Comparison of ENCODE assay signal across 8 mouse cellular contexts in the genomic region with DNA sequence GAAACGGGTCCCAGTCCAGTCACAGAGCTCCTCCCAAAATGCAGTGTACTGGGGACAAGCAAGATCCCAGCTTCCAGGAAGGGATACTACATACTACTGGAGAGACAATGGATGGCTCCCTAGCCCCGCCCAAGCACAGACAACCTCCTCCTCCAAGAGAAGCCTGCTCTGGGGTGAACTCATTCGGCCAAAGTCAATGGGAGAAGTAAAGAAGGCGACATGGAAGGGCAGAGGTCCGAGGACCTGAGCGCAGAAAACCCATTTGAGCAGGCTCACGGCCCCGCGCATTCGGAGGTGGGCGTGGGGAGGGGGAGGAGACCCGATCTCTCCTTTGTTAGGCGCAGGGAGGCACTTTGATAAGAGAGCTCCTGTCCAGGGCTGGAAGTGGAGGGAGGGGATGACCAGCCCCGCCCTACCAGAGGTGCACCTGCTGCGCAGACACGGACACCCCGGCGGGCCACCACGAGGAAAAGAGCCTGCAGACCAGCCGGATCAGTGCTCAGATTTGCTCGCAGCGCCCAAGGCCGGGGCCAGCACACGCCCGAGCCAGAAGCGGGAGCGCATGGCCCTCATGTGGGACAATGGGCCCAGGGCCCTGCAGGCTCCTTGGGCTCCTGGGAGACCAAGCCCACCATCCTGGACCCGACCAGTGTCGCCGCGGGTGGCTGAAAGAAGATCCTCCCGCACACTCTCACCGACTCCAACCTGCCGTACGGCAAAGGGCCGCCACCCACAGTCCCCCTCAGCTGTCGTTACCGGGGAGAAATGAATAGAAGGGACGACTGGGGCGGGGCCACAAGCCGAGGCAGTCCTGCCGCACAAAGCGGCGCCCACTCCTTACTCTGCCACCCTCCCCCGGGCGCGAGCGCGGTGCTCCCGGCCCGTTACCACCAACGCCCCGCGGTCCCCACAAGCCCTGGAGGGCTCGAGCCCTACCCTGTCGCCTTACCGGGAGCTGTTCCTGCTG. TPM values are rescaled to one million over a fixed set of nuclear protein-coding genes. Genes with fewer than 3 reads are reported as not detected.
A peak's percentile ranks its signal among the peaks of the same experiment; 100 is the strongest.
DNase-seq lines count a peak whose midpoint lies in the region; ATAC-seq lines count a peak whose summit lies in the region.

No protein-coding gene starts in this region.

- no peaks in the 10 kb centered on the region for H3K27me3 ChIP-seq in forebrain, embryonic 15.5 days
- H3K27me3 ChIP-seq in hindbrain, embryonic 11.5 days (ENCODE audit: control insufficient read depth, insufficient read depth, low read length) = no peaks in the 10 kb centered on the region
- H3K27me3 ChIP-seq in limb, embryonic 11.5 days (ENCODE audit: control insufficient read depth, insufficient read depth, low read length) = no peaks in the 10 kb centered on the region

- peak overlapping the region; percentile 99 for H3K9ac ChIP-seq in forebrain, embryonic 15.5 days (replicated peaks)
- H3K9ac ChIP-seq in hindbrain, embryonic 11.5 days (ENCODE audit: low read depth, low read length) = peak overlapping the region; percentile 99
- H3K9ac ChIP-seq in limb, embryonic 11.5 days (ENCODE audit: low read length) = peak overlapping the region; percentile 98

- peak overlapping the region; percentile 84 for H3K4me3 ChIP-seq in forebrain, embryonic 15.5 days
- H3K4me3 ChIP-seq in hindbrain, embryonic 11.5 days (ENCODE audit: low read depth, low read length) = peak overlapping the region; percentile 100
- peak overlapping the region; percentile 100 for H3K4me3 ChIP-seq in limb, embryonic 11.5 days (ENCODE audit: low read depth, low read length)

- peak overlapping the region; percentile 77 for H3K4me2 ChIP-seq in forebrain, embryonic 15.5 days (replicated peaks)
- H3K4me2 ChIP-seq in hindbrain, embryonic 11.5 days (replicated peaks; ENCODE audit: low read depth, low read length) = peak overlapping the region; percentile 88
- peak overlapping the region; percentile 82 for H3K4me2 ChIP-seq in limb, embryonic 11.5 days (ENCODE audit: low read depth, severe bottlenecking)

- ATAC-seq in cerebellum, adult (ENCODE audit: insufficient number of reproducible peaks, low FRiP score, low TSS enrichment) = peak; percentile 50; the same call in 1 of the 2 replicates
- ATAC-seq in forebrain, embryonic 15.5 days (replicated peaks) = peak; percentile 64
- peak; percentile 50 for ATAC-seq in hindbrain, embryonic 11.5 days (ENCODE audit: low FRiP score)
- ATAC-seq in limb, embryonic 11.5 days (ENCODE audit: insufficient number of reproducible peaks, low FRiP score, low TSS enrichment, low read depth) = peak; percentile 36

- H3K36me3 ChIP-seq in forebrain, embryonic 15.5 days = no peaks in the 10 kb centered on the region
- no peaks in the 10 kb centered on the region for H3K36me3 ChIP-seq in hindbrain, embryonic 11.5 days (ENCODE audit: control insufficient read depth, insufficient read depth, low read length)
- no peaks in the 10 kb centered on the region for H3K36me3 ChIP-seq in limb, embryonic 11.5 days (ENCODE audit: control insufficient read depth, insufficient read depth, low read length)

- peaks cover 35% of the 10 kb centered on the region for H3K4me1 ChIP-seq in forebrain, embryonic 15.5 days
- H3K4me1 ChIP-seq in hindbrain, embryonic 11.5 days (replicated peaks; ENCODE audit: control insufficient read depth, insufficient read depth, low read length) = peaks cover 18% of the 10 kb centered on the region; the same call in 1 of the 2 replicates
- H3K4me1 ChIP-seq in limb, embryonic 11.5 days (ENCODE audit: control insufficient read depth, insufficient read depth, low read length) = peaks cover 31% of the 10 kb centered on the region

- no peak for DNase-seq in cerebellum, adult 11 months
- DNase-seq in cerebellum, adult 18-20 months = peak; percentile 55 to 56
- peak; percentile 69 for DNase-seq in hindbrain, embryonic 11.5 days (ENCODE audit: low spot score)
- peak; percentile 69 for DNase-seq in limb, embryonic 11.5 days (ENCODE audit: low spot score)
- peak; percentile 66 for DNase-seq in mesoderm, embryonic 11.5 days (ENCODE audit: low read depth, low spot score)
- DNase-seq in spleen, postnatal 36 days (ENCODE audit: low spot score in 2 of 2) = peak; percentile 43 to 55

- under 1% methylated on average over 57 of the region's 57 CpGs for WGBS in forebrain, embryonic 15.5 days
- WGBS in hindbrain, embryonic 11.5 days = under 1% methylated on average over 57 of the region's 57 CpGs
- under 1% methylated on average over 57 of the region's 57 CpGs for WGBS in limb, embryonic 11.5 days

- H3K9me3 ChIP-seq in forebrain, embryonic 15.5 days = no peaks in the 10 kb centered on the region
- H3K9me3 ChIP-seq in hindbrain, embryonic 11.5 days (ENCODE audit: control insufficient read depth, low read length) = no peaks in the 10 kb centered on the region
- H3K9me3 ChIP-seq in limb, embryonic 11.5 days (ENCODE audit: control insufficient read depth, low read length) = no peaks in the 10 kb centered on the region

- H3K27ac ChIP-seq in forebrain, embryonic 15.5 days (replicated peaks) = peak overlapping the region; percentile 89
- peak overlapping the region; percentile 80 for H3K27ac ChIP-seq in hindbrain, embryonic 11.5 days (ENCODE audit: low read depth, low read length)
- H3K27ac ChIP-seq in limb, embryonic 11.5 days (replicated peaks; ENCODE audit: low read depth, low read length) = peak overlapping the region; percentile 75

RNA-seq across cellular contexts. Expression of gene Jpt1, which starts 0.6 kb away (rescaled TPM):
- 1,941 and 1,977 TPM in 2 replicates for polyA plus RNA-seq in forebrain, embryonic 15.5 days (2015; fragmentation: Nextera tagmentation; extraction: Ambion mirVana)
- polyA plus RNA-seq in hindbrain, embryonic 11.5 days (2014; fragmentation: Nextera tagmentation; extraction: Ambion mirVana) = 990 and 1,006 TPM in 2 replicates
- polyA plus RNA-seq in limb, embryonic 11.5 days (2014; fragmentation: Nextera tagmentation; extraction: Ambion mirVana) = 526 and 537 TPM in 2 replicates

RNA-seq across cellular contexts. Expression of gene Nt5c, which starts 21.9 kb away (rescaled TPM):
- 94.3 and 102 TPM in 2 replicates for polyA plus RNA-seq in forebrain, embryonic 15.5 days (2015; fragmentation: Nextera tagmentation; extraction: Ambion mirVana)
- polyA plus RNA-seq in hindbrain, embryonic 11.5 days (2014; fragmentation: Nextera tagmentation; extraction: Ambion mirVana) = 75.8 and 84.6 TPM in 2 replicates
- polyA plus RNA-seq in limb, embryonic 11.5 days (2014; fragmentation: Nextera tagmentation; extraction: Ambion mirVana) = 58.2 and 60.9 TPM in 2 replicates

RNA-seq across cellular contexts. Expression of gene Sumo2, which starts 22.5 kb away (rescaled TPM):
- polyA plus RNA-seq in forebrain, embryonic 15.5 days (2015; fragmentation: Nextera tagmentation; extraction: Ambion mirVana) = 1,191 and 1,214 TPM in 2 replicates
- polyA plus RNA-seq in hindbrain, embryonic 11.5 days (2014; fragmentation: Nextera tagmentation; extraction: Ambion mirVana) = 1,523 and 1,527 TPM in 2 replicates
- 1,466 and 1,467 TPM in 2 replicates for polyA plus RNA-seq in limb, embryonic 11.5 days (2014; fragmentation: Nextera tagmentation; extraction: Ambion mirVana)

RNA-seq across cellular contexts. Expression of gene Armc7, which starts 38.1 kb away (rescaled TPM):
- 15.6 and 16.1 TPM in 2 replicates for polyA plus RNA-seq in forebrain, embryonic 15.5 days (2015; fragmentation: Nextera tagmentation; extraction: Ambion mirVana)
- 7.5 and 9.0 TPM in 2 replicates for polyA plus RNA-seq in hindbrain, embryonic 11.5 days (2014; fragmentation: Nextera tagmentation; extraction: Ambion mirVana)
- 7.7 and 8.8 TPM in 2 replicates for polyA plus RNA-seq in limb, embryonic 11.5 days (2014; fragmentation: Nextera tagmentation; extraction: Ambion mirVana)

RNA-seq across cellular contexts. Expression of gene Nup85, which starts 50.7 kb away (rescaled TPM):
- 127 and 138 TPM in 2 replicates for polyA plus RNA-seq in forebrain, embryonic 15.5 days (2015; fragmentation: Nextera tagmentation; extraction: Ambion mirVana)
- polyA plus RNA-seq in hindbrain, embryonic 11.5 days (2014; fragmentation: Nextera tagmentation; extraction: Ambion mirVana) = 156 and 175 TPM in 2 replicates
- polyA plus RNA-seq in limb, embryonic 11.5 days (2014; fragmentation: Nextera tagmentation; extraction: Ambion mirVana) = 213 and 220 TPM in 2 replicates
